ENCODE assay signal across 11 mouse cellular contexts in the genomic region with DNA sequence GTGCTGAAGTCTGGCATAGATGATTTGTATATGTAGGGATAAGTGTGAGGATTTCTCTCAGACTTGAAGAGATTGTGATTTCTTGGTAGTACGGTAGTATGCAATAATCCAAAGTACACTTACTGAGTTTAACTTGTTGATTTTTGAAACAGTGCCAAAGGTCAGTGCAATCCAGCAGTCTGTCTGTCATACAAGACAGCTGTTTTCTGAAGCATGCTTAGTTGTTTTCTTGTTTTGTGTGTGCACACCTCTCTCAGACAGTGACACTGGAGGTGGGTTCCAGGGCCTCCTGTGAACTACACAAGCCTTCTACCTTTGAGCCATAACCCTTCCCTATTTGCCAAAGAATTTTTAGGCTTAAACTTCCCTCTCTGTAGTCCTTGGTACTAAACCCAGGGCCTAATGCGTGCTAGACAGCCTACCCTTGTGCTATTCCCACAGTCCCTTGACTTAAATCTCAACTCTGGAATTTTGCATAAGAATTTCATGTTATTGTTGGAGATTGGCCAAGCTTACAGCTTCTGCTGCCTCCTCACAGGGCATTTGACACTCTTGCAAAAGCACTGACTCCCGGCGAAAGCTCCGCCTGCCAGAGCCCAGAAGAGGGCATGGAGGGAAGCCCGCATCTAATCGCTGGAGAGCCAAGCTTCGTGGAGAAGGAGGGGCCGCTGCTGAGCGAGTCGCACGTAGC. TPM values are rescaled to one million over a fixed set of nuclear protein-coding genes. Genes with fewer than 3 reads are reported as not detected.
A peak's percentile ranks its signal among the peaks of the same experiment; 100 is the strongest.
DNase-seq lines count a peak whose midpoint lies in the region; ATAC-seq and TF ChIP-seq lines count a peak whose summit lies in the region.
"Had no signal": no experiment of that assay in that cellular context is flagged by ENCODE, and none has a peak within 500 bp of the region (broad histone marks: within the 10 kb centered on the region; RNA-seq: fewer than 3 reads in every experiment).

No protein-coding gene starts in this region.

- intact Hi-C loops in left cerebral cortex, postnatal 36 days (cut with DNase I): no loop called here

- ATAC-seq in forebrain, embryonic 11.5 days (replicated peaks; ENCODE audit: low FRiP score): no peak
- no peak for ATAC-seq in forebrain, embryonic 15.5 days (replicated peaks)
- peak; percentile 63 for ATAC-seq in lung, postnatal 0 days
- peak; percentile 85 for ATAC-seq in intestine, embryonic 16.5 days

- TF ChIP-seq EP300 in lung, postnatal 0 days (IDR thresholded peaks at IDR 0.05): no peak

- TF ChIP-seq POLR2A in small intestine, adult 2 months (IDR thresholded peaks at IDR 0.05; ENCODE audit: low read depth, low read length): no peak

- no peaks in the 10 kb centered on the region for H3K27me3 ChIP-seq in forebrain, embryonic 11.5 days (ENCODE audit: control insufficient read depth, insufficient read depth, low read length)
- no peaks in the 10 kb centered on the region for H3K27me3 ChIP-seq in forebrain, embryonic 15.5 days
- H3K27me3 ChIP-seq in lung, postnatal 0 days (replicated peaks; ENCODE audit: insufficient read depth, low read length): no peaks in the 10 kb centered on the region
- H3K27me3 ChIP-seq in intestine, embryonic 16.5 days (replicated peaks; ENCODE audit: control insufficient read depth, insufficient read depth, low read length): no peaks in the 10 kb centered on the region
- H3K27me3 ChIP-seq in small intestine, adult 2 months (ENCODE audit: control insufficient read depth, insufficient read depth, low read length): no peaks in the 10 kb centered on the region
- H3K27me3 ChIP-seq: megakaryocyte, embryonic 14.5 days had no signal

- no peak overlapping the region for H3K27ac ChIP-seq in forebrain, embryonic 11.5 days (ENCODE audit: low read depth, low read length)
- no peak overlapping the region for H3K27ac ChIP-seq in forebrain, embryonic 15.5 days (replicated peaks)
- no peak overlapping the region for H3K27ac ChIP-seq in lung, postnatal 0 days (ENCODE audit: low read length)
- peak overlapping the region; percentile 60 for H3K27ac ChIP-seq in intestine, embryonic 16.5 days (ENCODE audit: low read length)
- peak overlapping the region; percentile 45; the same call in 1 of the 2 replicates for H3K27ac ChIP-seq in small intestine, adult 2 months (ENCODE audit: insufficient read depth, low read depth, low read length)

- 0 out of 2 replicates have a peak overlapping the region, but pooled peaks have one; percentile 20 for H3K4me2 ChIP-seq in forebrain, embryonic 11.5 days (ENCODE audit: low read depth, low read length, severe bottlenecking)
- no peak overlapping the region; the same call in 1 of the 2 replicates for H3K4me2 ChIP-seq in forebrain, embryonic 15.5 days (replicated peaks)
- no peak overlapping the region for H3K4me2 ChIP-seq in lung, postnatal 0 days (replicated peaks; ENCODE audit: low read depth, low read length)
- no peak overlapping the region for H3K4me2 ChIP-seq in intestine, embryonic 16.5 days (ENCODE audit: low read depth, low read length)

- H3K4me3 ChIP-seq in forebrain, embryonic 11.5 days (ENCODE audit: low read depth, low read length): no peak overlapping the region
- H3K4me3 ChIP-seq in forebrain, embryonic 15.5 days: no peak overlapping the region
- no peak overlapping the region for H3K4me3 ChIP-seq in lung, postnatal 0 days (ENCODE audit: low read depth, low read length)
- H3K4me3 ChIP-seq in intestine, embryonic 16.5 days (ENCODE audit: low read length): no peak overlapping the region
- no peak overlapping the region for H3K4me3 ChIP-seq in small intestine, adult 2 months (ENCODE audit: low read depth, low read length)
- H3K4me3 ChIP-seq: megakaryocyte, embryonic 14.5 days had no signal

- H3K36me3 ChIP-seq in forebrain, embryonic 11.5 days (ENCODE audit: control insufficient read depth, insufficient read depth, low read length): peaks cover 18% of the 10 kb centered on the region
- H3K36me3 ChIP-seq in forebrain, embryonic 15.5 days: peaks cover 55% of the 10 kb centered on the region
- peaks cover 26% of the 10 kb centered on the region; the same call in 1 of the 2 replicates for H3K36me3 ChIP-seq in lung, postnatal 0 days (ENCODE audit: insufficient read depth, low read length)
- peaks cover 19% of the 10 kb centered on the region for H3K36me3 ChIP-seq in intestine, embryonic 16.5 days (ENCODE audit: control insufficient read depth, insufficient read depth, low read length)
- peaks cover 45% of the 10 kb centered on the region for H3K36me3 ChIP-seq in small intestine, adult 2 months (ENCODE audit: control insufficient read depth, insufficient read depth, low read length)

- no peaks in the 10 kb centered on the region for H3K9me3 ChIP-seq in forebrain, embryonic 11.5 days (ENCODE audit: control insufficient read depth, low read length)
- no peaks in the 10 kb centered on the region for H3K9me3 ChIP-seq in forebrain, embryonic 15.5 days
- H3K9me3 ChIP-seq in lung, postnatal 0 days (ENCODE audit: low read length): no peaks in the 10 kb centered on the region
- H3K9me3 ChIP-seq in intestine, embryonic 16.5 days (ENCODE audit: control insufficient read depth, low read length): 0 out of 2 replicates have a peak, but pooled peaks cover 5% of the 10 kb centered on the region
- H3K9me3 ChIP-seq: megakaryocyte, embryonic 14.5 days had no signal

- no peak overlapping the region for H3K9ac ChIP-seq in forebrain, embryonic 11.5 days (ENCODE audit: low read length)
- H3K9ac ChIP-seq in forebrain, embryonic 15.5 days (replicated peaks): no peak overlapping the region
- no peak overlapping the region for H3K9ac ChIP-seq in lung, postnatal 0 days (replicated peaks; ENCODE audit: low read depth)
- no peak overlapping the region for H3K9ac ChIP-seq in intestine, embryonic 16.5 days (ENCODE audit: low read depth, low read length)

- no peak for DNase-seq in forebrain, embryonic 11.5 days (ENCODE audit: low spot score)
- peak; percentile 69 for DNase-seq in lung, postnatal 0 days (ENCODE audit: low spot score)
- DNase-seq in lung, adult 18-20 months: no peak
- no peak for DNase-seq in left cerebral cortex, postnatal 36 days (ENCODE audit: low spot score in 2 of 2)
- no peak for DNase-seq in urinary bladder, postnatal 25 days (ENCODE audit: low spot score)
- DNase-seq: gastrocnemius, postnatal 10 days; retina, postnatal 1 day had no signal

- no peak for TF ChIP-seq CTCF in lung, postnatal 0 days (IDR thresholded peaks at IDR 0.05)
- no peak for TF ChIP-seq CTCF in small intestine, adult 2 months (IDR thresholded peaks at IDR 0.05; ENCODE audit: extremely low read depth, insufficient read length, insufficient replicate concordance, low read depth, low read length)

- peaks cover 8% of the 10 kb centered on the region; the same call in 1 of the 2 replicates for H3K4me1 ChIP-seq in forebrain, embryonic 11.5 days (replicated peaks; ENCODE audit: control insufficient read depth, insufficient read depth, low read length)
- peaks cover 29% of the 10 kb centered on the region for H3K4me1 ChIP-seq in forebrain, embryonic 15.5 days
- no peaks in the 10 kb centered on the region for H3K4me1 ChIP-seq in lung, postnatal 0 days (ENCODE audit: insufficient read depth, low read depth, low read length)
- peaks cover 6% of the 10 kb centered on the region; the same call in 1 of the 2 replicates for H3K4me1 ChIP-seq in intestine, embryonic 16.5 days (ENCODE audit: control insufficient read depth, insufficient read depth, low read length)
- peaks cover 3% of the 10 kb centered on the region; the same call in 1 of the 2 replicates for H3K4me1 ChIP-seq in small intestine, adult 2 months (ENCODE audit: control insufficient read depth, insufficient read depth, insufficient read length, low read length)

- 40% methylated on average over 12 of the region's 12 CpGs for WGBS in forebrain, embryonic 11.5 days
- 32% methylated on average over 12 of the region's 12 CpGs for WGBS in forebrain, embryonic 15.5 days
- WGBS in lung, postnatal 0 days: 46% methylated on average over 12 of the region's 12 CpGs
- WGBS in intestine, embryonic 16.5 days: 48% methylated on average over 12 of the region's 12 CpGs
- WGBS in small intestine, adult 2 months: 71% methylated on average over 12 of the region's 12 CpGs

RNA-seq across cellular contexts. Expression of a gene that starts 23.8 kb away (rescaled TPM):
- polyA plus RNA-seq in forebrain, embryonic 11.5 days (2014; fragmentation: Nextera tagmentation; extraction: Ambion mirVana): 10.9 and 11.4 TPM in 2 replicates
- 7.0 and 7.8 TPM in 2 replicates for polyA plus RNA-seq in forebrain, embryonic 15.5 days (2015; fragmentation: Nextera tagmentation; extraction: Ambion mirVana)
- 5.4 TPM in 2 replicates for polyA plus RNA-seq in lung, postnatal 0 days (2015; fragmentation: Nextera tagmentation; extraction: Ambion mirVana)
- polyA plus RNA-seq in intestine, embryonic 16.5 days (2015; fragmentation: Nextera tagmentation; extraction: Ambion mirVana): 8.8 and 10.4 TPM in 2 replicates
- 1.0 and 2.8 TPM in 2 replicates for polyA plus RNA-seq in small intestine, adult 2 months (2012; rRNA removed)
- 1 to 10 TPM; 7.3 to 8.6 TPM for total RNA-seq in left cerebral cortex, postnatal 36 days (2021)

RNA-seq across cellular contexts. Expression of a gene that starts 26.9 kb away (rescaled TPM):
- 471 and 486 TPM in 2 replicates for polyA plus RNA-seq in forebrain, embryonic 11.5 days (2014; fragmentation: Nextera tagmentation; extraction: Ambion mirVana)
- polyA plus RNA-seq in forebrain, embryonic 15.5 days (2015; fragmentation: Nextera tagmentation; extraction: Ambion mirVana): 292 and 335 TPM in 2 replicates
- 221 and 253 TPM in 2 replicates for polyA plus RNA-seq in lung, postnatal 0 days (2015; fragmentation: Nextera tagmentation; extraction: Ambion mirVana)
- polyA plus RNA-seq in intestine, embryonic 16.5 days (2015; fragmentation: Nextera tagmentation; extraction: Ambion mirVana): 405 and 411 TPM in 2 replicates
- polyA plus RNA-seq in small intestine, adult 2 months (2012; rRNA removed): 36.6 and 40.8 TPM in 2 replicates
- total RNA-seq in left cerebral cortex, postnatal 36 days (2021): 100 to 1,000 TPM; 232 to 233 TPM

Comparison
In these comparisons a context has a peak if more than half of its experiments do, and no peak if none do; other contexts are left out.
1. ATAC-seq: peak in lung, postnatal 0 days (single experiment) and intestine, embryonic 16.5 days (single experiment); none in forebrain, embryonic 11.5 days (single experiment) and forebrain, embryonic 15.5 days (single experiment).
2. H3K27ac ChIP-seq: peak in intestine, embryonic 16.5 days (single experiment) and small intestine, adult 2 months (single experiment); none in forebrain, embryonic 11.5 days (single experiment), forebrain, embryonic 15.5 days (single experiment) and lung, postnatal 0 days (single experiment).